Mouse (Mus musculus): ENCODE measurements at regions not wholly inside any gene's neighbourhood (a gene's known extent, or its start where the extent isn't known, plus 50 kb on each side); places are given as distances from the start of the nearest gene placed in this dataset. TPM values are rescaled to one million over a fixed set of nuclear protein-coding genes. Genes with fewer than 3 reads are reported as not detected.

DNA sequence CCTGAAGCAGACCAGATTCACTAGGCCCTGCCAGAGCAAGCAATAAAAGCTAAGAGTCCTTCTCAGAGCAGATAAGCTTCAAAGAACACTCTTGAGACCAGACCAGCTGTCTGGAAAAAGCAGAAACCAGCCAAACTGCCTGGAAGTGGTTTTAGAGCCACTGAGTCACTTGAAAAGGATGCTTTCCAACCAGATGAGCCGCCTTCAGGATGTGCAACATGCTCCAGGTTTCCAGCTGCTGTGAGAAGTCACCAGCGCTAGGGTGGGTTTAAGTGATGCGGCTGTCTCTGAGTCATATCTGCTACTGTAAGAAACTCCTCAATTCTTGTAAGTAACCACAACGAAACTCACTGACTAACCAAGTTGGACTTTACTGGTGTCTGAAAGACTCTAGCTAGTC, 1209.3 kb downstream of the A830018L16Rik start:
- no peak overlapping the region for H3K4me3 ChIP-seq (ENCODE audit: low read depth, low read length)
- H3K27me3 ChIP-seq (ENCODE audit: control insufficient read depth, insufficient read depth, low read length), result no peaks in the 10 kb centered on the region
- no peak for DNase-seq (ENCODE audit: low spot score, missing footprints)
- WGBS, result 84% methylated on average over 4 of the region's 4 CpGs
- H3K4me2 ChIP-seq, result no peak overlapping the region
- no peaks in the 10 kb centered on the region for H3K4me1 ChIP-seq (ENCODE audit: control insufficient read depth, insufficient read depth, low read length)
- no peaks in the 10 kb centered on the region for H3K9me3 ChIP-seq (ENCODE audit: control insufficient read depth, low read length)
- no peak overlapping the region for H3K27ac ChIP-seq (ENCODE audit: low read depth, low read length)
- no peak for ATAC-seq (ENCODE audit: low FRiP score)
- H3K9ac ChIP-seq (ENCODE audit: low read length), result no peak overlapping the region
- no peaks in the 10 kb centered on the region for H3K36me3 ChIP-seq (ENCODE audit: control insufficient read depth, insufficient read depth, low read length)

DNA sequence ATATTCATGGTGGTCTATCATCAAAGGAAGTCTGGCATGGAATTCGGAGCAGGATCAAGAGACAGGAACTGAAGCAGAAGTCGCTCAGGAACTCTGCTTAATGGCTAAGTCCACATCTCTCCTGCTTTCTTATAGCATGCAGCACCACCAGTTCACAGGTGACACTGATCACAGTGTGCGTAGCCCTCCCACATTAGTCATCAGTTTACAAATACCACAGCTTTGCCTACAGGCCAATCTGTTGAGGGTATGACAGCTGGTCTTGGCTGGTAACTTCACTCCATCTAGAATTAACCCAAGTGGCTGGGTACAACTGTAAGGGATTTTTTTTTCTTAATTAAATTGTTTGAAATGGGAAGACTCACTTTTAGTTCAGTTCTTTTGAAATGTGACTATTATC, 1219.1 kb downstream of the A830018L16Rik start:
- Histone ChIP-seq H3K27ac (ENCODE audit: low read depth, low read length) (no peak overlapping the region), H3K36me3 (ENCODE audit: control insufficient read depth, insufficient read depth, low read length) (no peaks in the 10 kb centered on the region), H3K4me3 (ENCODE audit: low read depth, low read length) (no peak overlapping the region), H3K4me2 (no peak overlapping the region), H3K9me3 (ENCODE audit: control insufficient read depth, low read length) (no peaks in the 10 kb centered on the region), H3K9ac (ENCODE audit: low read length) (no peak overlapping the region), H3K4me1 (ENCODE audit: control insufficient read depth, insufficient read depth, low read length) (peaks cover 5% of the 10 kb centered on the region; the same call in 1 of the 2 replicates), H3K27me3 (ENCODE audit: control insufficient read depth, insufficient read depth, low read length) (peaks cover 6% of the 10 kb centered on the region; the same call in 1 of the 2 replicates)
- 97% methylated on average over 3 of the region's 3 CpGs for WGBS
- no peak for DNase-seq (ENCODE audit: low spot score, missing footprints)
- no peak for ATAC-seq (ENCODE audit: low FRiP score)

DNA sequence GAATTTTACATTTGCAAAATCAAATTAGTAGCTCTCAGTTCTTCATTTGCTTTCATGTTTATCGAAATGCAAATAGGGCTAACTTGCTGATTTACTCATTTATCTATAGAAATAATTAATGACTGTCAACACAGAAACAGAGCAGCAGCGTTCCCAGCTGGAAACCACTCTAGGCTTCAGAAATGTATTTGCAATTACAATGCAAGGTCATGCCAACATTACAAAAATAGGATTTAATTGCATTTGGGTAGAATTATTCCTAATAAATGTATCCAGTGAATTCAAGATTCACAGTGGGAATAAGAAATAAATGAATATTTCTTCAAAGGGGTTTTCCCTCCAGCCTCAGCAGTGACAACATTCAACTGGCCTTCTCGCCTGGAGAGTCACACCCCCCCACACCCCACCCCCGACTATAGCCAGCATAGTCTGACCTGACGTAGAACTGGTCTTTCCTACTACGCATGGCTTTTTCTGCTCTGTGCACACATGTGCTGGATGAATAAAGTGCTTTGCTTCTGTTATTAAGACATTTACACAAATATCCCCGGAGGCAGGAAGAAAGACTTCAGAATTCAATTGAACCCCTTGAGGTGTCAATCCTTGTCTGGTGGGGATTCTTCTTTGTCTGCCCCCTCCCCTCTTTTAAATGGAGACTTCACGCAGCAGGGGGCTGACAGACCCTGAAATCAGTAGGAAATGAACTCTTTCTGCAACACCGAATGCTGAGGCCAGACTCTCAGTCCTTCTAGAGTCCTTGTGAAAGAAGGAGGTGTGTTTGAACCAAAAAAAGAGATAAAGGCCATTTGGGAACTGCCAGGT, 1222.6 kb downstream of the A830018L16Rik start:
- Histone ChIP-seq H3K4me2 (no peak overlapping the region), H3K27me3 (ENCODE audit: control insufficient read depth, insufficient read depth, low read length) (peaks cover 26% of the 10 kb centered on the region)
- 27% methylated on average over 9 of the region's 9 CpGs for WGBS

DNA sequence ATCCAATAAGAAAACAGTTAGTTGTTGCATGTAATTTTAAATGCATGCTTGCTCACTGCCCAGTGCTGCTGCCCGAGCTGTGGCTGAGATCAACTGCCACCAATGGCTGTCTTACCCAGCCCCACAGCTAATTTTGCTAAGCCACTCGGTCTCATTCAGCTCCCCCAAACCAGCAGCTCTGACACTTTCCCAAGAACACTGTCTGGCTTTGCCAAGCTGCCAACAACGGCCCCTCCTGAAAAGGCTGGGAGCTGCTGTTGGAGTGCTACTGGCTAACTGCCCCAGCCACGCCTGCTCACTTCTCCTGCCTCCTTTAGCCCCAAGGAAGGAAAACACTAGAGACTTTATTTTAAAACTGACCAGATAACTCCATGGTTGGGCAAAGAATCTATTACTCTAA, 1227.1 kb downstream of the A830018L16Rik start:
- DNase-seq (ENCODE audit: low spot score, missing footprints) (no peak), ATAC-seq (ENCODE audit: low FRiP score) (no peak)
- Histone ChIP-seq H3K4me2 (no peak overlapping the region), H3K27me3 (ENCODE audit: control insufficient read depth, insufficient read depth, low read length) (peaks cover 23% of the 10 kb centered on the region), H3K4me1 (ENCODE audit: control insufficient read depth, insufficient read depth, low read length) (peaks cover 5% of the 10 kb centered on the region; the same call in 1 of the 2 replicates), H3K27ac (ENCODE audit: low read depth, low read length) (no peak overlapping the region), H3K9ac (ENCODE audit: low read length) (no peak overlapping the region), H3K4me3 (ENCODE audit: low read depth, low read length) (no peak overlapping the region), H3K36me3 (ENCODE audit: control insufficient read depth, insufficient read depth, low read length) (no peaks in the 10 kb centered on the region), H3K9me3 (ENCODE audit: control insufficient read depth, low read length) (no peaks in the 10 kb centered on the region)
- WGBS, result 70% methylated on average over 4 of the region's 4 CpGs

More for the DNA sequence above, 1222.6 kb downstream of the A830018L16Rik start:
- Histone ChIP-seq H3K36me3 (ENCODE audit: control insufficient read depth, insufficient read depth, low read length) (no peaks in the 10 kb centered on the region), H3K4me1 (ENCODE audit: control insufficient read depth, insufficient read depth, low read length) (peaks cover 5% of the 10 kb centered on the region; the same call in 1 of the 2 replicates), H3K27ac (ENCODE audit: low read depth, low read length) (no peak overlapping the region), H3K9ac (ENCODE audit: low read length) (no peak overlapping the region), H3K4me3 (ENCODE audit: low read depth, low read length) (no peak overlapping the region), H3K9me3 (ENCODE audit: control insufficient read depth, low read length) (no peaks in the 10 kb centered on the region)
- DNase-seq (ENCODE audit: low spot score, missing footprints) (peak; percentile 87), ATAC-seq (ENCODE audit: low FRiP score) (peak; percentile 88)

Small RNA genes in the stretch of these regions (microRNA-seq; reads per million reads assigned to microRNA genes)
- not detected for gene Mir6341
